ENCODE assay signal across 8 mouse cellular contexts in genomic region chr1:125561841-125562240, GRCm38 (mm10). TPM values are rescaled to one million over a fixed set of nuclear protein-coding genes. Genes with fewer than 3 reads are reported as not detected.
DNase-seq lines count a peak whose midpoint lies in the region; ATAC-seq lines count a peak whose summit lies in the region.

No protein-coding gene starts in this region.

- peak overlapping the region; percentile 75 for H3K4me3 ChIP-seq in lung, embryonic 16.5 days (ENCODE audit: low read length)
- peak overlapping the region; percentile 92 for H3K4me3 ChIP-seq in embryonic facial prominence, embryonic 15.5 days (replicated peaks)
- H3K4me3 ChIP-seq in hindbrain, embryonic 15.5 days = peak overlapping the region; percentile 92
- peak overlapping the region; percentile 69 for H3K4me3 ChIP-seq in midbrain, embryonic 15.5 days

- no peak for ATAC-seq in lung, embryonic 16.5 days (ENCODE audit: low read depth)
- ATAC-seq in embryonic facial prominence, embryonic 15.5 days (ENCODE audit: insufficient number of reproducible peaks, low FRiP score, low TSS enrichment, low read depth) = no peak
- no peak for ATAC-seq in hindbrain, embryonic 15.5 days (ENCODE audit: low FRiP score, low read depth)
- no peak for ATAC-seq in midbrain, embryonic 15.5 days (replicated peaks)
- ATAC-seq in erythroid progenitor cell, adult 5-6 weeks (replicated peaks; ENCODE audit: low FRiP score, poor library complexity, severe bottlenecking) = no peak

- H3K4me1 ChIP-seq in lung, embryonic 16.5 days (replicated peaks; ENCODE audit: control insufficient read depth, insufficient read depth, low read length) = peaks cover 4% of the 10 kb centered on the region
- H3K4me1 ChIP-seq in embryonic facial prominence, embryonic 15.5 days = peaks cover 16% of the 10 kb centered on the region; the same call in 1 of the 2 replicates
- H3K4me1 ChIP-seq in hindbrain, embryonic 15.5 days (replicated peaks) = peaks cover 19% of the 10 kb centered on the region
- H3K4me1 ChIP-seq in midbrain, embryonic 15.5 days = peaks cover 19% of the 10 kb centered on the region

- no peaks in the 10 kb centered on the region for H3K27me3 ChIP-seq in lung, embryonic 16.5 days (ENCODE audit: control insufficient read depth, insufficient read depth, low read depth, low read length)
- H3K27me3 ChIP-seq in embryonic facial prominence, embryonic 15.5 days = no peaks in the 10 kb centered on the region
- H3K27me3 ChIP-seq in hindbrain, embryonic 15.5 days = no peaks in the 10 kb centered on the region
- H3K27me3 ChIP-seq in midbrain, embryonic 15.5 days (replicated peaks) = no peaks in the 10 kb centered on the region

- H3K27ac ChIP-seq in lung, embryonic 16.5 days (ENCODE audit: low read length) = peak overlapping the region; percentile 98
- no peak overlapping the region for H3K27ac ChIP-seq in embryonic facial prominence, embryonic 15.5 days (replicated peaks)
- H3K27ac ChIP-seq in hindbrain, embryonic 15.5 days (replicated peaks) = no peak overlapping the region
- H3K27ac ChIP-seq in midbrain, embryonic 15.5 days = peak overlapping the region; percentile 87; the same call in 1 of the 2 replicates

- peak overlapping the region; percentile 85 for H3K4me2 ChIP-seq in lung, embryonic 16.5 days (ENCODE audit: low read depth, low read length)
- peak overlapping the region; percentile 76 for H3K4me2 ChIP-seq in embryonic facial prominence, embryonic 15.5 days (replicated peaks)
- H3K4me2 ChIP-seq in hindbrain, embryonic 15.5 days = peak overlapping the region; percentile 69
- H3K4me2 ChIP-seq in midbrain, embryonic 15.5 days = peak overlapping the region; percentile 69

- DNase-seq in lung, postnatal 4 days = no peak
- DNase-seq in left cerebral cortex, adult 9 months (ENCODE audit: low spot score in 2 of 2) = no peak
- DNase-seq in left cerebral cortex, adult 18-20 months (ENCODE audit: low spot score in 2 of 2) = no peak

- H3K36me3 ChIP-seq in lung, embryonic 16.5 days (ENCODE audit: control insufficient read depth, insufficient read depth, low read length) = peaks cover 7% of the 10 kb centered on the region; the same call in 1 of the 2 replicates
- H3K36me3 ChIP-seq in embryonic facial prominence, embryonic 15.5 days = peaks cover 5% of the 10 kb centered on the region; the same call in 1 of the 2 replicates
- no peaks in the 10 kb centered on the region for H3K36me3 ChIP-seq in hindbrain, embryonic 15.5 days
- no peaks in the 10 kb centered on the region for H3K36me3 ChIP-seq in midbrain, embryonic 15.5 days (replicated peaks)

- H3K9me3 ChIP-seq in lung, embryonic 16.5 days (ENCODE audit: control insufficient read depth, low read length) = no peaks in the 10 kb centered on the region
- no peaks in the 10 kb centered on the region for H3K9me3 ChIP-seq in embryonic facial prominence, embryonic 15.5 days (replicated peaks)
- H3K9me3 ChIP-seq in hindbrain, embryonic 15.5 days = no peaks in the 10 kb centered on the region
- H3K9me3 ChIP-seq in midbrain, embryonic 15.5 days = no peaks in the 10 kb centered on the region

- 64% methylated on average over 4 of the region's 4 CpGs for WGBS in lung, embryonic 16.5 days
- 65% methylated on average over 4 of the region's 4 CpGs for WGBS in embryonic facial prominence, embryonic 15.5 days
- WGBS in hindbrain, embryonic 15.5 days = 74% methylated on average over 4 of the region's 4 CpGs
- 72% methylated on average over 4 of the region's 4 CpGs for WGBS in midbrain, embryonic 15.5 days

- H3K9ac ChIP-seq in lung, embryonic 16.5 days (ENCODE audit: low read length) = peak overlapping the region; percentile 96
- H3K9ac ChIP-seq in embryonic facial prominence, embryonic 15.5 days = 0 out of 2 replicates have a peak overlapping the region, but pooled peaks have one; percentile 88
- H3K9ac ChIP-seq in hindbrain, embryonic 15.5 days = peak overlapping the region; percentile 92
- H3K9ac ChIP-seq in midbrain, embryonic 15.5 days = peak overlapping the region; percentile 77; the same call in 1 of the 2 replicates

RNA-seq across cellular contexts. Expression of gene Slc35f5, which starts 1.4 kb away (rescaled TPM):
- polyA plus RNA-seq in lung, embryonic 16.5 days (2015; fragmentation: Nextera tagmentation; extraction: Ambion mirVana) = 52.4 and 53.0 TPM in 2 replicates
- polyA plus RNA-seq in embryonic facial prominence, embryonic 15.5 days (2015; fragmentation: Nextera tagmentation; extraction: Ambion mirVana) = 49.9 and 58.6 TPM in 2 replicates
- 34.8 and 35.8 TPM in 2 replicates for polyA plus RNA-seq in hindbrain, embryonic 15.5 days (2015; fragmentation: Nextera tagmentation; extraction: Ambion mirVana)
- 33.7 and 35.2 TPM in 2 replicates for polyA plus RNA-seq in midbrain, embryonic 15.5 days (2015; fragmentation: Nextera tagmentation; extraction: Ambion mirVana)
- total RNA-seq in erythroid progenitor cell, adult 5-6 weeks (2015; ENCODE audit: low replicate concordance) = 9.4 and 11.3 TPM in 2 replicates
- total RNA-seq in erythroid progenitor cell, adult 5-6 weeks (2017; ENCODE audit: low replicate concordance) = 0.30 and 1.0 TPM in 2 replicates
- total RNA-seq in left cerebral cortex, adult 18-20 months (2021) = 10 to 100 TPM; 20.8 to 23.6 TPM

Comparison
In these comparisons a context has a peak if more than half of its experiments do, and no peak if none do; other contexts are left out.
1. H3K27ac ChIP-seq: peak in lung, embryonic 16.5 days (single experiment) and midbrain, embryonic 15.5 days (single experiment); none in embryonic facial prominence, embryonic 15.5 days (single experiment) and hindbrain, embryonic 15.5 days (single experiment).
2. Peak in every context shown above with its lines, with median percentiles within 50 percentile points of each other: H3K4me2 ChIP-seq, H3K4me3 ChIP-seq and H3K9ac ChIP-seq.